Mouse (Mus musculus) embryonic stem cell, embryonic (primary cell): ENCODE measurements around the gene Tmem200b.

Experiments used
- CTCF ChIA-PET, 4 experiments: fragments of 300-600 bp in 2 of 4; fragments of 350-600 bp in 2 of 4; sonication (Branson Sonifier 250); formaldehyde crosslinking; loops; one replicate each; lab custom pipeline; 2022; ENCODE audit warnings: inconsistent platforms in 2 of 4; lab: Charles Lee
- POLR2A ChIA-PET, 4 experiments: fragments of 300-600 bp in 2 of 4; fragments of 350-600 bp in 2 of 4; sonication (Branson Sonifier 250); formaldehyde crosslinking; loops; one replicate each; lab custom pipeline; 2022; ENCODE audit warnings: antibody characterized with exemption in 4 of 4, inconsistent platforms in 1 of 4; lab: Charles Lee

Gene Tmem200b

GRCm38 (mm10) chr4:131898503-131899179, 22.9 kb upstream of the Tmem200b start:
- CTCF ChIA-PET: no interaction called here
- POLR2A ChIA-PET: interaction anchor here in 3 of 4 experiments (0.5 to 5.4 kb wide), 12 partner anchors 9 to 178 kb away, joined by 3 to 47 read pairs (median 3); partner anchors contain the start of genes Srsf4 (in 2 of the 3) and Epb41 (in 1 of the 3)

GRCm38 (mm10) chr4:131899180-131899554, 22.4 kb upstream of the Tmem200b start:
- ChIA-PET POLR2A (interaction anchor here in 3 of 4 experiments (0.5 to 5.4 kb wide), 7 partner anchors 9 to 25 kb away, joined by 3 to 47 read pairs (median 9); partner anchors contain the start of gene Srsf4 (in 2 of the 3)), CTCF (no interaction called here)

DNA sequence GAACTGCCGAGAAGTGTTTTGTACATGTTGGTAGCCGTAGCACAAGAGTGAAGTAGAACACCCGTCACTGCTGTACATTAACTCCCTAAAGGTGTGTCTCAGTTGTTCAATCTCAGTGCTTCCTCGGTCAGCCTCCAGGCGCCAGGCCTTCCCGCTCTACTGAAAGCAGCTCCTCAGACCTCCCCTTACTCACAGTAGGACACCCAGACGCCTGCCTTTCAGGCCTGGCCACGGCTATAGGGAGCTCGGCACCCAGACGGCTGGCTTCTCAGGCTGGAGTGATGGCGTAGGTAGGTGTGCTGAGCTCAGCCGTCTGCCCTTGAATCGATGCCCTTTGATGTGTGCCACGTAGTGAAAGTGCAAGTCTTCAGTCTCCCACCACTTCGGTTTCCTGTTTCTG, 20.5 kb upstream of the Tmem200b start:
- POLR2A ChIA-PET: interaction anchor here in 3 of 4 experiments (0.5 to 5.4 kb wide), 13 partner anchors 9 to 121 kb away, joined by 3 to 47 read pairs (median 6); partner anchors contain the start of gene Srsf4 (in 3 of the 3)
- CTCF ChIA-PET: interaction anchor here in 1 of 4 experiments (0.5 kb wide), 1 partner anchor 13 kb away, joined by 5 read pairs; no protein-coding TSS in a partner anchor

DNA sequence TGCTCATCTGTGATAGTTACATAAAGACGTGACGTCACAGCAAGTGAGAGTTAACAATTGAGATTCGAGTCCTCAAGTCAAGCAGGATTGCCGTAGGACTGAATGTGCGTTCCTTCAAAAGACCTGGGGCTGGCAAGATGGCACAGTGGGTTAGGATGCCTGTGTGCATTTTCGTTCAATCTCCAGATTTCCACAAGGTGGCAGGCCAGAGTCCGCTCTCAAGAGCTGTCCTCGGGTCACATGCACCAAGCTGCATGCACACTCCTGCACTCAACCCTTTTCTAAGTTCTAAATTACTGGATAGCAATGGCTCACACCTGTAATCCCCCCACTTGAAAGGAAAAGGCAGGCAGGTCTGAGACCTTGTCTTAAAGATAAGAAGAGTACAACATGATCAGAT, 17.1 kb upstream of the Tmem200b start:
- ChIA-PET POLR2A (interaction anchor here (0.5 to 2.9 kb wide), 30 partner anchors 9 to 366 kb away, joined by 3 to 15 read pairs (median 4); partner anchors contain the start of gene Srsf4 (in 3 of the 4)), CTCF (interaction anchor here (0.5 to 2.8 kb wide), 41 partner anchors 9 to 529 kb away, joined by 3 to 17 read pairs (median 4); partner anchors contain the start of gene Srsf4 (in 1 of the 4))

DNA sequence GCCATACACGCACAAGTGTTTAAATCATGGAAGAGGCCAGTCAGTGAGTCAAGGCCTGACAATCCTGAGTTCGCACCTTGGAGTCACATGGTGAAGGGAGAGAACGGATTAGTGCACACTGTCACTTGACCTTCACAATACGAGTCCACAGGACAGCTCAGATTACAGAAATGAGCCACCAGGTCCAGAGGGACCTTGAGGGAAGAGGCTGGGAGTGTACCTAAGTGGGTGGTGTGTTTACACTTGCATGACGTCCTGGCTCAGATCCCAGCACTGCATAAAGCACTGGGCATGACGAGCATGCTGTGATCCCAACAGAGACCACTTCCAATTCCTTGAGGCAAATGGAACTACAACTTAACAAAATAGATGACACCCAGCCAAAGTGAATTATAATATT, 15.1 kb upstream of the Tmem200b start:
- ChIA-PET CTCF (interaction anchor here in 1 of 4 experiments (1.0 kb wide), 1 partner anchor 10 kb away, joined by 5 read pairs; no protein-coding TSS in a partner anchor), POLR2A (no interaction called here)

DNA sequence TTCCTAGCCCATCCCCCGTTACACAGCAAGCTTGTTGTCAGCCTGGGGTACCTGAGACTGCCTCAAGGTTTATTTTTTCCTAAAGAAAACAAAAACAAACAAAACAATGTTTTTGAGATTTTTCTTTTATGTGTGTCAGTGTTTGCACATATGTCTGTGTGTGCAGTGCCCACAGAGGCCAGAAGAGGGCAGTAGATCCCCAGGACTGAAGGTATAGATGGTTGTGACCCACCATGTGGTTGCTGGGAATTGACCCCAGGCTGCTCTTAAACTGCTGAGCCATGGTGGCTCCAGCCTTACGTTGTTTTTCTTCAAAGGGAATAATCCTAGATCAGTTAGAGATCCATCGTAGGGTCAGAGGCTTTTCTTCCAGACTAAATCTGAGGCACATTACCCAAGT, 13.7 kb upstream of the Tmem200b start:
- CTCF ChIA-PET: no interaction called here
- POLR2A ChIA-PET: interaction anchor here in 1 of 4 experiments (1.0 kb wide), 1 partner anchor 21 kb away, joined by 3 read pairs; no protein-coding TSS in a partner anchor

DNA sequence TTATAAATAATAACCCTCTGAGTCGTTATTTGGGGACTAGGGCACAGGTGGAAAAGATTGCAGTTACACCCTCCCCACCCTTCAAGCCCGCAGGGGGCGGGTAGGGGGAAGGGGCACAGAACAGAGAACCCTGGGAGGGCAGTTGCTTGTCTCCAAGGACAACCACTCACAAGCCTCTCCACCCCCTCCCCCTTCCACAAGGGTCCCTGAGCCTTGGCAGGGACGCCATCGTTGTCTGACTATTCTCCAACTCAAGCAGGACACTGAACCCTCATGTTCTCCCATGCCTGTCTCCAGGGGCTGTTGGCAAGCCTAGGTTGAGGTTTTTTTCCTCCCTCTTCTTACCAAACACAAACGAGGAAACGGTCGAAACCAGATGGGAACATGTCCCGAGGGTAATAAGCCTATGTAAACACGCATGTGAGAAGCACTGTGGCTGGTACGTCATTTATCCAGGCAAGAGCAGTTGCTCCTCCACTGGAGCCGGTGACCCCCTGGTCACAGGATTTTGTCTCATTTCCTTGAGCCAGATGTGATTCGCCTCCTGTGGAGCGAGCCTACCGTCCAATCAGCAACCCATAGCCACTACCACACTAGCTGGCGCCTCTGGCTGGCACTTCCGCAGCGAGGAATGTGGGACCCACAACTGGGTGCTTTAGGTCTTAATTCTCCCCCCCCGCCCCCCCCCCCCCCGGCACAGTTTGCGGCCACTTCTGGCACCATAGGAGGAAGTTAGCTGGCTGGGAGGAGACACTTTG, 11.2 kb upstream of the Tmem200b start:
- CTCF ChIA-PET: interaction anchor here in 2 of 4 experiments (0.6 to 1.1 kb wide), 4 partner anchors 10 to 268 kb away, joined by 3 to 4 read pairs (median 4); no protein-coding TSS in a partner anchor
- POLR2A ChIA-PET: interaction anchor here in 2 of 4 experiments (0.6 to 1.8 kb wide), 5 partner anchors 9 to 165 kb away, joined by 3 to 7 read pairs (median 5); partner anchors contain the start of genes Srsf4 (in 2 of the 2), Epb41 (in 1 of the 2) and Gm10300 (in 1 of the 2)

DNA sequence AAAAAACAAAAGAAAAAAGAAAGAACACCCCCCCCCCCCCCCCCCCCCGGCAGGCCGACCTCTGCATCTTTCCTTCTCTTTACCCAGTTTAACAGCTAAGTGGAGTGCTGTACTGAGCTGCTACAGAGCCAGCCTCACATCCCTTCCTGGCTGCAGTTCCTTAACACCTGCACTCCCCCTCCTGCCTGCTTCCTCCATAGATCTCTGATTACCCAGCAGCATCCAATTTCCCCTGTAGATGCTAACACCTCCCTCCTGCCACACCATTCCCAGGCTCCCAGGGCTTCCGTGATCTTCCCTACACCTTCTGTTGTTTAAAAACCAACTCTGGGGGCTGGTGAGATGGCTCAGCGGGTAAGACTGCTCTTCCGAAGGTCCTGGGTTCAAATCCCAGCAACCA, 10.1 kb upstream of the Tmem200b start:
- ChIA-PET CTCF (interaction anchor here in 2 of 4 experiments (0.6 to 1.1 kb wide), 3 partner anchors 11 to 190 kb away, joined by 3 to 8 read pairs (median 4); no protein-coding TSS in a partner anchor), POLR2A (interaction anchor here in 3 of 4 experiments (0.5 to 1.8 kb wide), 10 partner anchors 105 to 437 kb away, joined by 3 to 7 read pairs (median 3); partner anchors contain the start of genes Epb41 (in 1 of the 3) and Gm10300 (in 1 of the 3))

GRCm38 (mm10) chr4:131913526-131913925, 8.0 kb upstream of the Tmem200b start:
- POLR2A ChIA-PET: interaction anchor here (0.6 to 1.9 kb wide), 11 partner anchors 9 to 398 kb away, joined by 3 to 16 read pairs (median 3); partner anchors contain the start of gene Srsf4 (in 3 of the 4)
- CTCF ChIA-PET: interaction anchor here (0.6 to 2.7 kb wide), 14 partner anchors 9 to 436 kb away, joined by 3 to 15 read pairs (median 4); no protein-coding TSS in a partner anchor

GRCm38 (mm10) chr4:131914046-131914643, 7.4 kb upstream of the Tmem200b start:
- POLR2A ChIA-PET: interaction anchor here (0.6 to 1.9 kb wide), 10 partner anchors 9 to 397 kb away, joined by 3 to 16 read pairs (median 3); partner anchors contain the start of gene Srsf4 (in 3 of the 4)

DNA sequence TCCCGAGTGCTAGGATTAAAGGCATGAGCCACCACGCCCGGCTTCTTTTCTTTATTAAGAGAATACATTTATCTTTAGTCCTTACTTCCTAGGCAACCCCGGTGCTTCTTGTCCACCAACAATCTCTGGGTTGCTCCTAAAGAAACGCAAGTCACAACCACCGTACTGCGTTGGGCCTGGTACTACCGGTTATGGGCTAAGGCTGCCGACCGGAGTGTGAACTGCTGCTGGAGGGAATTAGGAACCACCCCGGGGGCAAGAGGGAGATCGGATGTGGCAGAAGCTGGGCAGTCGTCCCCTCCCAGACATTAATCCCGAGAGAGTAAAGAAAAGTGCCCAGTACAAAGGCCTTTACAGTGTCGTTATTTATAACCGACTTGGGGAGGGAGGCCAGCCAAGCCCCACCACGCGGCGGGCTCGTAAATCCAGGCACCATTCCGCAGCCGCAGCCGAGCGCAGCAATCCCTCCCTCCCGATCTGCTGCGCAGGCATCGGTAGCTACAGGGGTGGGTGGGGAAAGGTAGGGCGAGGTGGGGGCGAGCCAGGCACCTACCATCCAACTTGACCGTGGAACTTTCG, 6.6 kb upstream of the Tmem200b start:
- ChIA-PET CTCF (interaction anchor here (0.6 to 3.1 kb wide), 11 partner anchors 10 to 644 kb away, joined by 3 to 17 read pairs (median 4); no protein-coding TSS in a partner anchor), POLR2A (interaction anchor here in 3 of 4 experiments (0.7 to 2.0 kb wide), 7 partner anchors 8 to 41 kb away, joined by 3 to 16 read pairs (median 3); partner anchors contain the start of gene Srsf4 (in 1 of the 3))

More at GRCm38 (mm10) chr4:131914046-131914643, 7.4 kb upstream of the Tmem200b start:
- CTCF ChIA-PET: interaction anchor here (0.5 to 2.7 kb wide), 17 partner anchors 9 to 644 kb away, joined by 3 to 15 read pairs (median 4); no protein-coding TSS in a partner anchor

DNA sequence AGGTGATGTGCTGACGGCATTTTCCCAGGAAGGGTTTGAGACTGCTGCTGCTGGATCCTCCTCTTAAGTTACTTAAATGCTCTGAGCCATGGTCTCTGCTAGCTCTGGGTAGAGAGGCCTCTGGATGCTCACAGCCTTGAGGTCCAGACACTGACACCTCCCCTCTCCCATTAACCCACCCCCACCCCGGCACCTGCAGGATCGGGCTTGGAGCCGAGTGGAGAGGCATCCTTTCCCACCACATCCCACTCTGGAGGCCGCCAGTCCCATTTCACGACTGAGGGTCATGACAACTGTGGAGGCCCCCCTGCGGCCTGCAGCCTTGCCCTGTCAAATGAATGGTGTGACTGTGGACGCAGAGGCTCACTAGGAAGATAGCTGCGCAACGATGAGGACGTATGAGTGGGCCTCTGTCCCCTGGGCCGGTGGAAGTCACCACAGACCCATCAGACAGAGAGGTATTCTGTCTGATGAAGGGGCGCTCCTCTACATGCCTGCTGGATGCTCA, 5.7 kb upstream of the Tmem200b start:
- CTCF ChIA-PET: interaction anchor here (0.5 to 3.1 kb wide), 23 partner anchors 9 to 236 kb away, joined by 3 to 17 read pairs (median 4); no protein-coding TSS in a partner anchor
- POLR2A ChIA-PET: interaction anchor here in 3 of 4 experiments (0.6 to 2.0 kb wide), 14 partner anchors 10 to 354 kb away, joined by 3 to 9 read pairs (median 4); partner anchors contain the start of genes Srsf4 (in 2 of the 3) and Epb41 (in 1 of the 3)

GRCm38 (mm10) chr4:131916425-131916824, 5.1 kb upstream of the Tmem200b start:
- ChIA-PET CTCF (interaction anchor here (0.5 to 3.1 kb wide), 34 partner anchors 8 to 462 kb away, joined by 3 to 17 read pairs (median 4); partner anchors contain the start of genes Epb41 (in 1 of the 4) and Gm10300 (in 1 of the 4)), POLR2A (interaction anchor here (0.6 to 2.6 kb wide), 14 partner anchors 9 to 354 kb away, joined by 3 to 9 read pairs (median 5); partner anchors contain the start of genes Srsf4 (in 2 of the 4) and Epb41 (in 1 of the 4))

GRCm38 (mm10) chr4:131917010-131917555, 4.5 kb upstream of the Tmem200b start:
- ChIA-PET CTCF (interaction anchor here (0.5 to 3.1 kb wide), 31 partner anchors 10 to 1086 kb away, joined by 3 to 17 read pairs (median 4); partner anchors contain the start of genes Epb41 (in 1 of the 4) and Gm10300 (in 1 of the 4)), POLR2A (interaction anchor here (0.6 to 2.6 kb wide), 17 partner anchors 8 to 353 kb away, joined by 3 to 9 read pairs (median 4); partner anchors contain the start of genes Srsf4 (in 2 of the 4) and Epb41 (in 1 of the 4))

DNA sequence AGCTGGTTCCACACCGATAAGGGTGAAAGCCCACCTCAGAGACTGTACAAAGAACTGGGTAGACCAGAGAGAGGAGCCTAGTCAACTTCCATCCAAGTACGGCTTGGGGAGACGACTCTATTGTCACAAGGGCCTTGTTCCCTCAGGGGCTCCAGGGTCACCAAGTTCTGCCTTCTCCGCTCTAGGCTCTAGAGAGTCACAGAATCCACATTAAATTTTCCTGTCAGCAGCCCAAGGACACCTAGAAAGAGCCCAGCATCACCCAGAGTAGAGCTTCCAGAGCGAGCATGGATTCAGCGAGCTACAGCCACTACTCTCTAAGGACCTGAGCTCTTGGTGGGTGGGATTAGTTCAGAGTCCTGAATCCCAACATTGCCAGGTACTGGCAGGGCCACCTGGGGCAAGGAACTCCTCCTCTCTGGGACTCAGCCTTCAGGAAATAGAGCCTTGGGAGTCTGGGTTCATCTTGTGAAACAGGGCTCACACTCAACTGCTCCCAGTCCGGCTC, 3.5 kb upstream of the Tmem200b start:
- POLR2A ChIA-PET: interaction anchor here in 3 of 4 experiments (0.7 to 2.6 kb wide), 11 partner anchors 8 to 352 kb away, joined by 3 to 13 read pairs (median 4); partner anchors contain the start of gene Srsf4 (in 2 of the 3)
- CTCF ChIA-PET: interaction anchor here (0.5 to 3.1 kb wide), 8 partner anchors 9 to 702 kb away, joined by 3 to 19 read pairs (median 6); no protein-coding TSS in a partner anchor
